Mouse (Mus musculus) fibroblast of lung, adult 2 months (primary cell): Measurements from ENCODE around the gene Lef1.

Source experiments
- DNase-seq: peaks from one replicate; pipeline ENCODE4 v3.0.0-alpha.2; 2011; ENCODE audit warnings: low read depth

The Lef1 gene

DNA sequence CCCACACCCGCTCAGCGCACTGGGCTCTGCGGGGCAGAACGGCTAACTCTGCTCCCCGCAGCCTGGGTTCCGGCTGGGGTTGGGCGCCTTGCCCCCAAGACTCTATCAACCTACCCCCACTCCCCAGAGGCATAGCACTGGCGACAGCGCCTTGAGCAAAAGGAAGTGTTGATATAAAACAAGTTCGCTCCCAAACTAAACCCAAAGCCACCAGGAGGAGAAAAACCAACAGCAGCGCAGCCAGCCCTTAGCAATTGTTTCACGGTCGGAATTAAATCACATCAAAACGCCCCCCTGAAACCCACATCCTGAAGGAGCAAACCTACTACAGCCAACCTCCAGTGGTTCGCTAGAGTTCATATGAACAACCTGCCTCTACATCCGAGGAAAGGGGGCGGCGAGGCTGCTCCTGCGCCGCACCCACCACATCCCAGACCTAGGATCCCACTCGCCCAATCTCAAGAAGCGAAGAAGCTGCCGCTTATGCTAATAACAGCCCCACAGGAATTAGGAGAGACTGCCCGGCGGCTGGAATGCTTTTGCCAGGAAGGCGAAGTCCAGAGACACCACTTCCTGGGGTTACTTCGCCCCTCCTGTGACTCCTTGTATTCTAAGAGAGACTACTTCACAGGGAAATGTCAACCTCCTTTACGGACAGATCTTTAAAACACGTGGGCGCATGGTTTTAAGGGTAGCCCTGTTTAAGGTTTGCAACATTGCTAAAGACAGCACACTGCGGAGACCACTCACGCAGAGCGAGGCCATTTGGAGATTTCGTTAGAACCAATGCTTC is 2.8 kb upstream of the Lef1 start:
- DNase-seq: no peak

DNA sequence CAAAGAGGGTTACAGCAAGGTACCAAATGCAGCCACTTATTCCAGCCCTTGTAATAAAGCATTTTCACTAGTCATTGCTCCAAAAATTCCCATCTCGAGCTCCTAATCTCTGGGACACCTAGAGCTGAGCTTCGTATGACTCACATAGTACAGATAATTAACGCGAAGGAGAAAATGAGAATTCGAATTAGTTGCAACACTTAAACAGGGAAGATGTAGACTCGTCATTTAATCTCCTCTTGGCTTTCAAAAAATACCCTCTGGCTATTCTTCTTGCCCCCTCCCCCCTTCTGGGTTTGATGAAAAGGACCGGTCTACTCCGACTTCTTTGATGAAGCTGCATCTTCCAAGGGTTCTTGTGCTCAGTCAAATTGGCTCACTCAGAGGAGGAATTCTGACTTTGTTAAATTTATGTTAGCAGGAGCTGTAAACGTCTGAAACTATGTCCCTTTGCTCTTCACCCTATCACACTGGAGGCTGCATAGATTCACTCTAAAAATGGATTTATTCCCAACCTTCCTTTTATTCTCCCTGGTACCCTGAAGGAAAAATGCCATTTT is 2.1 kb upstream of the Lef1 start:
- DNase-seq: no peak

DNA sequence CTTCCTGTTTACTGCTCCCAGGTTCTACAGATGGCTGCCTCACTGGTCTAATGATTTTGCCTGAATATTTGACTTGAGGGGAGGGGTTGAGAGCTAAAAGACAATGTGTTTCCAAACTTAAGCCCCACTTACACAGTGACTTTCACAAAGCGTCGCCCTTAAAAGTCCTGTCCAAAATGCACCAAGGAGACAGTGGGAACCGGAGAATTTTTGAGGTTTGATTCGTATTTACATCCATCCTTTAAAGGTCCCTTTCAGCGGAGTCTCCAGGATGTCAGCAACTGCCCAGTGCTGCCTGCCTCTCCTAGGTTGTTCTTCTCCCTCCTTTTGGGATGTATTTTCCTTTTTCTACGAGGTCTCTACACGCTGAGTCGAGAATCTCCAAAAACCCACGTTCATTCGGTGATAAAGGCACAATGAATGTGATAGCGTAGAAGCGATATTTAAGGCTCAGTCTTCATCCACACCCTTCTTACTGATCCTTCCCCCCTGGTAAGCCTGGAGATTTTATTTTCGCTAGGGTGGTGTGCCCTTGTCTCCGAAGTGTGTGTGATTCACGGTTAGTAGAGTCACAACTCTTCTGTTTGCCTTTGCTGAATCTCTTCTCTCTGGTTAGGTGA is 1.1 kb upstream of the Lef1 start:
- DNase-seq: no peak

- no peak for DNase-seq
Measured at GRCm38 (mm10) chr3:131109686-131110070, 593 bp upstream of the Lef1 start.

DNA sequence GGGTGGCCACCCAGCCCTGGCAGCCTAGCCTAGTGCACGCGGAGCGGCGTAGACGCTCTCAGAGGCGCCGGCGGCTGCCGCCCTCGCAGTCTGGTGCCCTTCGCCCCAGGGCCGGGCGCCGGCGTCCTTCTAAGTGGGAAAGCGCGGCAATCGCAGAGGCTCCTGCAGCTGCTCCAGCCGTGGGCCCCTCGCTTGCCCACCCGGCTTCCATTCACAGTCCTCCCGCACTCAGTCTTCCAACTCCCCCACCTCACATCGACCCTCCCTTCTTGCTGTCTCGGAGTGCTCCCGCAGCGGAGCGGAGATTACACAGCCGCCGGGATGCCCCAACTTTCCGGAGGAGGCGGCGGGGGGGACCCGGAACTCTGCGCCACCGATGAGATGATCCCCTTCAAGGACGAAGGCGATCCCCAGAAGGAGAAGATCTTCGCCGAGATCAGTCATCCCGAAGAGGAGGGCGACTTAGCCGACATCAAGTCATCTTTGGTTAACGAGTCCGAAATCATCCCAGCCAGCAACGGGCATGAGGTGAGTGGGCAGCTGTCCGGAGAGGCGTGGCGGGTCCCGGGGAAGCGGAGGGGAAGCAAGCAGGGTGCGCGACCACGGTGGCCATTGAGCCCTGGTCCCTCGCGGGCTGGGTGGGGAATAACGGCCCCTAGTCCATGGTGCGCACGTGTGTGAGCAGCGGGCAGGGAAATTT is 1.0 kb downstream of the Lef1 start:
- no peak for DNase-seq

- DNase-seq: no peak
Measured at GRCm38 (mm10) chr3:131111851-131112572, 1.7 kb downstream of the Lef1 start.

DNA sequence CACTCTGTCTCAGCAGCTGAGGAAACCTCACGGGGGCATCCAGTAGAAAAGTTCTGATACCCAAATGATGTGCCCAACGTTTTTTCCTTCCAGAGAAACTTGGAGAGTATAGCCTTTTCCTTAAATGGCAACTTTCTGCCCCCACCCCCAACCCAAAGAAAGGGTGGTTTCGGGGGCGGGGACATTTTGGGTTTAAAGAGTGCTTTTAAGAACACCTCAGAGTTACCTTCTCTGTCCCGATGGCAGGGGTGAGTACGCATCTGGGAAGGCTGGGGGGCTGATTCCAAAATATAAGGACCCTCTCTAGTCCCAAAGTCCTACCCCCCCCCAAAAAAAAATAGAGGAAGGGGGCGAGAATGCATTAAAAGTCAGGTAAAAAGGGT is 2.3 kb downstream of the Lef1 start:
- no peak for DNase-seq

GRCm38 (mm10) chr3:131113029-131113428 is 2.8 kb downstream of the Lef1 start:
- no peak for DNase-seq

DNA sequence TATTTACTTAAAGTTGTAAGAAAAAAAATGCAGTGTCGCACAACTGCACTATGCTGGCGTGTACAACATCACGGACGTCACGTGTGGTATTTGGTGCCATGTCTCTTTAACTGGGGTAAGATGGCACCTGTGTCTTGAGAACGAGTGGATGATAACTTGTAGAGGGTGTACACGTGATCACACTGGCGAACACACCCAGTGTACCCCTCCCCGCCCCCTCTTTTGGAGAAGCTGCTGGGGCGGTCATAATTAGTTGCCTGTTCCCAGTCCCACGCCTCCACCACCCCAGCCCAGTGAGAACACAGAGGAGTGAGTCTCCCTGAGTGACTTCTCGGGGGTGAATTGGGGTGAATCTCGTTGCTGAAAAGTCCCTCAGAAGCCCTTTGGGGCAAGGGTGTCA is 5.8 kb downstream of the Lef1 start:
- DNase-seq: no peak

GRCm38 (mm10) chr3:131117352-131117751 is 7.1 kb downstream of the Lef1 start:
- no peak for DNase-seq

- DNase-seq: no peak
Measured at GRCm38 (mm10) chr3:131117883-131118282, 7.6 kb downstream of the Lef1 start.

GRCm38 (mm10) chr3:131119435-131119834 is 9.2 kb downstream of the Lef1 start:
- no peak for DNase-seq

DNA sequence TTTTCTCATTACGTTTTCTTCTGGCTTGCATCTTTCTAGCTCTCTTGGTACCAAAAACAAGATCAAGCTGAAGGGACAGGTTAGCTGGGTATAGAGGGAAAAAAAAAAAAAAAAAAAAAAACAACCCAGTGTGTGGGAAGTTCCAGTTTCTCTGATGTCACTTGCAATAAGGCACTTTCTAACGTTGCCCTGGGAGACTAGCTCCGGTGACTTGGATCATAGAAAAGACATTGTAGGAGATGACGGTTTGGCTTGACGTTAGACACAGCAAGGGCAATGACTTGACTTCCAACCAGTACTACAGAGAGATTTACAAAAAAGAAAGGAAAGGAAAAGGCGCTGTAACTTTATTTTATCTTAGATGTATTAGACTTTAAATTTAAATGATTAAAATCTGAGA is 13.2 kb downstream of the Lef1 start:
- no peak for DNase-seq

DNA sequence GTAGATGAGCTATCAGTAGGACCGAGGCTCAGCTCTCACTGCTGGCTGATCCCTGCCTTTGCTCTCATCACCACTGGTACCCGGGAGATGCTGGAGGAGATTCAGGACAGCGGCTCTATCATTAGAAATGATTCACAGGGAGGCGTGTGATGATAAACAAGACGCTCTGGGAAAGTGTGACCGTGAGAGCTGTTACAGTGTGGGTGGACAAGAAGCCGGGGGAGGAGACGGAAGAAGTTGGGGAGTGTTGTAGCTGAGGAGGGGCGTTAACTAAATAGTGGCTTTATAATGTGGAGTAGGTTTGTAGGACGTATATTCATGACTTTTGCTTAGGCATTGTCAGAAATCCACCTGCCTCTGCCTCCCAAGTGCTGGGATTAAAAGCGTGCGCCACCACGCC is 15.6 kb downstream of the Lef1 start:
- no peak for DNase-seq

- no peak for DNase-seq
Measured at GRCm38 (mm10) chr3:131126438-131126837, 16.2 kb downstream of the Lef1 start.

DNA sequence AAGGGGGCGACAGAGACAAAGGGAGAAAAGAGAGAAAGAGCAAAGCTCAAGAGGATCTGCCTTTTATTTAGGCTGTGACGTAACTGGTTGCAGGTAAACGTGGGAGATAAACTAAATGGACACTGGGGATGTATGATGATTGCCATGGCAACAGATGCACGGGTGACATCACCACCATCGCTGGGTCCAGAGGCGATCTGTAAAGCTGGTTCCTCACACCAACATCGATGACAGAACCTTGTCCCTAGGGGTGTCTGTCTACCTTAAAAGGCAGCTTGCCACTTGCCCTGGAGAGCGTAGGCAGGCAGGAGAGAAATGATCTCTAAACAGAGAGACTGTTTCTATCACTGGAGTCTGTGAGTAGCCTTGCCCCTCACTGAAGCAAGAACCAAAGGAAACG is 23.7 kb downstream of the Lef1 start:
- no peak for DNase-seq

GRCm38 (mm10) chr3:131135434-131135833 is 25.2 kb downstream of the Lef1 start:
- no peak for DNase-seq

GRCm38 (mm10) chr3:131136455-131136854 is 26.2 kb downstream of the Lef1 start:
- DNase-seq: no peak

DNA sequence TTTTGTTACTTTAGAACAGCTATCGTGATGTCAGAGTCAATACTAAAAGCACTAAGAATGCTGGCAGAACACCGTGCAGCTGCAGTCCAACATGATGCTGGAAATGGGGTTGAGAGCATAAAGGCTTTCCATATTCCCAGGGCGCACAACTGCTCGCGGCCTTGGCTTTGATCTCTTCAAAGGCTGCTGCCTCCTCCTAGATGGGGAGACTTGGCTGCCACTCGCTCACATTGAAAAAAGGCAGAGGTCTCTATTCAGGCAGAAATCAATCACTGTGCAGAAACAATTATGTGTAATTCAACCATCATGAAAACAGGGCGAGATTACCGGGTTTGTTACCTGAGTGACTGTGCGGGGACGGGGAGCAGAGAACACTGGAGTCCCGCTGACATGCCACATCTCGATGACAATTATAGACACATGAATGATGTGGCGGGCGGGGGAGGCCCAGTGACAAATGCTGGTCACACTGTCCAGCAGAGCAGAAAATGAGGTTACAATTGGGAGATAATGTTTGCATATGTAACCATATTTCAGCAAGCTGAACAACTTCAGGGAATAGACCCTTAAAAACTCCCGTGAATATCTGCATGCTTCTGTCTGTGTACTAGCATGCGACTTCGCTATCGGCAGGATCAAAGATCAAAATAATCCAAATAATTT is 27.0 kb downstream of the Lef1 start:
- no peak for DNase-seq

GRCm38 (mm10) chr3:131138224-131138623 is 28.0 kb downstream of the Lef1 start:
- DNase-seq: no peak

GRCm38 (mm10) chr3:131138797-131139196 is 28.5 kb downstream of the Lef1 start:
- DNase-seq: no peak
